Mouse (Mus musculus) R1 (cell line): ENCODE data around the gene Orai1.

Source experiments
- DNase-seq: peaks from one replicate; pipeline ENCODE4 v3.0.0-alpha.2; 2018; ENCODE audit warnings: low read depth, low spot score

Orai1 gene

DNA sequence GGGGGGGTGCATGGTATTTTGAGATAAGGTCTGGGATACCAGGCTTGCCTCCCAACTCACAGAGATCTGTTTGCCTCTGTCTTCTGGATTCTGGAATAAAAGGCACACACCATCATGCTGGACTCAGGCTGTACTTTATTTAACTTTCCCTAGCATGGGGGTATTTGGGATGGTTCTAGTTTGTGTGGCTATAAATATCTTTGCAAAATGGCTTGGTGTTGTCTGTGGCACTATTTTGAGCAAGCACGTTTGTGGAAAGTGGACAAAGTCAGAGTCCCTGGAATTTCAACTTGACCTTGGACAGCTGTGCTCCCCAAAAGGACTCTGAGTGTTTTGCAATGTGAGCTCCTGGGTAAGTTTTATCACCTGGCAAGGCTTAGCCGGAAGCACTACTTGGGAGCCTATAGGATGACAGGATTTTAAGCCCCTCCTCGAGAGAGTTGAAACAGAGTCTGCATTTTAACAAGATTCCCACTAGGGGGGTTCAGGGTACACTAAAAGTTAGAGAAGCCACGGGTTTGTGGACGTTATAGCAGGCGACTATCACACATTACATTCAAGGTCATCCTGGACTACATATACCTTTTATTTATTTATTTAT, 52.6 kb downstream of the Orai1 start:
- DNase-seq: peak; percentile 90

DNA sequence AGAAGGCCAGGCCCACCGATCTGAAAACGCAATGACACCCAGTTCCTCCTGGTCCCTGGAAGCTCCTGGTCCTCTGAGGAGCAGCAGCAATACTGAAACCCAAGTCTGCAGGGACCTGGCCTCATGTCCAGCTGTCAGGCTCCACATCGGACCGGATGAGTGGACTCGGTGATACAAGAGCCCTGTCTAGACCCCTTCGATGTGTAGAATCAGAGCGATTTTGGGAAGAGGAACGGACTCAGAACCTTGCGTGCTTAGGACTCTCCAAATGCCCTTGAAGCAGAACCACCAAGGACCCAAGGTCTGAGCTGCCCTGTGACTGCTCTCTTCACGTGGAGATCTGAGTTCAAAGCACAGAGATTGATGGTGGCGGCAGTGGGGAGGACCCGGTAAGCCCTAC, 53.2 kb downstream of the Orai1 start, which contains the start of gene Tmem120b:
TSS of gene Tmem120b (plus strand) at position 301 of the 400 bp plus-strand sequence.
- DNase-seq: no peak

DNA sequence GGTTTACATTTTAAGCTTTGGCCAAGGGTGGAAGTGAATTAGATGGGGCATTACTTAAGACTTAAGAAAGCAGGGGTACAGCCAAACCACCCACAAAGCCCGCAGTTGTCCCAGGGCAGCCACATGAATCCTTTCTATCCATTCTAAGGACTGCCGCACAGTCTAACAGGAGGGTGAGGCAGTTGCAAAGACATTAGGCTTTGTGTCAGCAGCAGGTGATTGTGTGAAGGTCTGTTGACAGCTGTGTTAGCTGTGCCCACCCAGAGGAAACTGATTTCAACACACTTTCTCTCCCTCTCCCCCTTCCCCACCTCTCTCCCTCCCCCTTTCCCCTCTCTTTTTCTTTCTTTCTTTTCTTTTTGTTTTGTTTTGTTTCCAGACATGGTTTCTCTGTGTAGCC, 53.8 kb downstream of the Orai1 start:
- DNase-seq: no peak

DNA sequence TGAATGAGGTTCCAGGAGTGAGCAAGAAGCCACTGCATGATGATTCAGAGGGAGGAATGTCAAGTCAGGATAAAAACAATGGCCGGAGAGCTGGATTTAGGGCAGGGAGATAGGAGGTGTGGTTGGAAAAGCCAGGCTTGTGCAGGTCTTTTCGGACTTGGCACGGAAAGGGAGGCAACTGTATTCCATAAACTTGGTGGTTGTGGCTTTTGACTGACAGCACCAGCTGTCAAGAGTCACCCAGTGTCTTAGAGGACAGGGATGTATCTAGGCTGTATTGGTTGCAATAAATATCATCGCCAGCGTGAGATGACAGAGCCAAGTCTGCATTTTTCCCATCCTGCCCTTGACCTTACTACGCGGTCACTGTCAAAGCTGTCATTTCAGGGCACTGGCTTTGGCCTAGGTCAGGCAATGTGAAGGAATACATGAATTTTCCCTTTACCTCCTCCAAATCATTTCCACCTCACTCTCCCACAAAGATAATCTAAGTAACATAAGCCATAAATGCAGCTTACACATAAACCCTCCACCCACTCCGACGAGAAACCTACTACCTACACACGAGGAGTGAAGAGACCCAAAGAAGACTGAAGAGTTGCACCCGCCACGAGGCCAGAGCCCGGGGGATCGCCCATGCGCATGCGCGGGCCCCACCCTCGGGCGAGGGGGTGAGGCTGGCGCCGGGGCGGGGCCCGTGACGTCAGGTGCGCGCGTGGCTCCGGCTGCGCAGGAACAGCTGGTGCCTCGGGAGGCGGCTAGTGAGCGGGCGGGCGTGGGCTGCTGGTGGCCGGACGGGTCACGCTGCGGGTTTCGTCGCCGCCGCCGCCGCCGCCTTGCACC, 60.9 kb downstream of the Orai1 start:
- DNase-seq: peak; percentile 88

DNA sequence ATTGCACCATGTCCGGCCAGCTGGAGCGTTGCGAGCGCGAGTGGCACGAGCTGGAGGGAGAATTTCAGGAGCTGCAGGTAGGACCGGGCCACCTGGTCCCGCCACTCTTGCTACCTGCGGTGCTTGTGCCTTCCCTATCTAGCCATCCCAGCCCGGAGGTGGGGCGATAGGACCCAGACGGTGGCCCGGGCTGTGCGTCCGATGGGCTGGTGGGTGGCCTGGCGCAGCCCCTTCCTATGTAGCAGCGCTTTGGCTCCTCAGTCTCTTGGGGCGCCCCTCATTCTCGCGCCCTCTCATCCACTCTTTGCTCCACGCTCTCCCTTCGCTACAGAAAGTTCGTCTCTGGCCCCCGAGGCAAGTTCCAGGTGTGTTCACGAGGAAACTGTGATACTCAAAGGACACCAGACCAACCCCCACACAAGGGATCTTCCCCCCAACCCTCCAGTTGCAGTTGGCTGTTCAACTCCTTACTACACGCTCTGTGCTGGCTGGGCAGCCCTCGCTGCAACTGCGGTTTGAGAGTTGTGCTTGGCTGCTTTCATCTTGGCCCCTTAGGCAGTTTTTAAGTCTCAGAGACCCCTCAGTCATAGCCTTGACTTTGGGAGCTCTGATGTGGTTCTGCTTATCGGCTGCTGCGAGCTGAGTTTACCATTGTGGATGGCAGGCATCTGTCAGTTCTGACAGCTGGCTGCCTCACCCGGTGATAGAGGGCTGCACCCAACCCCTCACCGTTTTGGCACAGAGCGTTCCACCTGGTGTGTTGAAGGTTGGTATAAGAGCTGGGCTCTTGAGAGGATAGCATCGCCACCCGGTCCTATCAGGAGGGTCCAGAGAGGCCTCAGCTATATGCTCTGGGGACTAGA, 61.8 kb downstream of the Orai1 start:
- DNase-seq: peak; percentile 71

DNA sequence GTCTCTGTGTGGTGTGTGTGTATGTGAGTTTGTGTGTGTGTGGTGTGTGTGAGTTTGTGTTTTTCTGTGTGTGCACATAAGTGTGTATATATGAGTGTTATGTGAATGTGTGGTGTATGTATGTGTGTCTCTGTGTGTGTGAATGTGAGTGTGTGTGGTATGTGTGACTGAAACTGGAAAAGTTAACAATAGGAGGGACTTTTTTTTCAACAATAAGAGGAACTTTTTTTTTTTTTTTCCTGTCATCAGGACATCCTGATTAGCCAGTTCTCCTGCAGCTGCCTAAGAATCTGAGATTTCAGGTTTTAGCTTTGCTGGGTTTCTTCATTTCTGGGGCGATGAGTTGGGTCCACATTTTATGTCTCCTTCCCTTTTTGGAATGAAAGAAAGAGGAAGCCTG, 64.7 kb downstream of the Orai1 start:
- DNase-seq: no peak

DNA sequence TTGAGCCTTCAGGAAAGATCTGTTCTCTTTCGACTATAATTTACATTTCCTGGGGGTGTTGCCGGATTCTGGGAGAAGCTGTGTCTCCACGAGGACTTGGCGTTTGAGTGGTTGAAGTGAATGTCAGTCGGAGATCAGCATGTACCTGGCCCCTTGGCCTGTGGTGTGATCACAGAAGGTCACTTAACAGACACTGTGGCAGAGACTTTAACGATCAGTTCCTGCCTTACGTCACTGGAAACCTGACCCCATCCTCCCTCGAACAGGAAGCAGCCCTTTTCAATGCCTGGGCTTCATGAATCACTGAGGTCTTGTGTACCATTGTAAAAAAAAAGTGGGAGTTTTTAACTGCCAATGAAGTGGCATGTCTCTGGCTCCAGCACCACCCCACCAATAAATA, 65.2 kb downstream of the Orai1 start:
- peak; percentile 50 for DNase-seq
